Mouse (Mus musculus) lung, embryonic 16.5 days (tissue): ENCODE results near the gene Pcbp2. TPM values are rescaled to one million over a fixed set of nuclear protein-coding genes. Genes with fewer than 3 reads are reported as not detected.

Source experiments
- ATAC-seq: fragments of 200-750 bp; cut with Nextera tagmentation; 2 replicates; pipeline ENCODE4 v1.8.0; 2017; ENCODE audit warnings: low read depth, mild to moderate bottlenecking, moderate library complexity
- H3K27ac ChIP-seq: fragments of 300-500 bp; sonication (generic); 2 replicates; pipeline ENCODE4 v1.5.1; 2014; ENCODE audit warnings: mild to moderate bottlenecking, control low read depth, low read length
- H3K27me3 ChIP-seq: fragments of 300-500 bp; sonication (generic); 2 replicates; pipeline ENCODE4 v1.6.1; 2014; ENCODE audit warnings: low read depth, low read length, mixed read lengths; ENCODE audit not compliant: control insufficient read depth, insufficient read depth
- H3K36me3 ChIP-seq: fragments of 300-500 bp; sonication (generic); 2 replicates; pipeline ENCODE4 v1.6.1; 2014; ENCODE audit warnings: low read length; ENCODE audit not compliant: control insufficient read depth, insufficient read depth
- H3K4me1 ChIP-seq: fragments of 300-500 bp; sonication (generic); replicated peaks from 2 replicates; pipeline ENCODE4 v1.6.1; 2014; ENCODE audit warnings: low read length, mixed read lengths; ENCODE audit not compliant: control insufficient read depth, insufficient read depth
- H3K4me2 ChIP-seq: fragments of 300-500 bp; sonication (generic); 2 replicates; pipeline ENCODE4 v1.6.1; 2014; ENCODE audit warnings: low read depth, low read length, control low read depth
- H3K4me3 ChIP-seq: fragments of 300-500 bp; sonication (generic); 2 replicates; pipeline ENCODE4 v1.5.1; 2014; ENCODE audit warnings: mild to moderate bottlenecking, low read length, control low read depth
- H3K9ac ChIP-seq: fragments of 300-500 bp; sonication (generic); 2 replicates; pipeline ENCODE4 v1.6.1; 2014; ENCODE audit warnings: low read length, control low read depth
- H3K9me3 ChIP-seq: fragments of 300-500 bp; sonication (generic); 2 replicates; pipeline ENCODE4 v1.6.1; 2016; ENCODE audit warnings: low read length; ENCODE audit not compliant: control insufficient read depth
- WGBS: fragments of 180-500 bp; shearing (Covaris S2); extraction: QIAGEN DNeasy Blood & Tissue Kit; methylation state at CpG from one replicate; pipeline ENCODE4 v1.1.7; 2014; 5-methylcytosine and 5-hydroxymethylcytosine counted together
- polyA plus RNA-seq: library from polyadenylated mRNA; unstranded; fragments of >200 nt; fragmentation: Nextera tagmentation; extraction: Ambion mirVana; gene quantifications from 2 replicates; pipeline ENCODE4 v1.2.1, GENCODE M21; 2015

The Pcbp2 gene
- polyA plus RNA-seq, 1 experiment from 2014 or later, result 199 TPM

DNA sequence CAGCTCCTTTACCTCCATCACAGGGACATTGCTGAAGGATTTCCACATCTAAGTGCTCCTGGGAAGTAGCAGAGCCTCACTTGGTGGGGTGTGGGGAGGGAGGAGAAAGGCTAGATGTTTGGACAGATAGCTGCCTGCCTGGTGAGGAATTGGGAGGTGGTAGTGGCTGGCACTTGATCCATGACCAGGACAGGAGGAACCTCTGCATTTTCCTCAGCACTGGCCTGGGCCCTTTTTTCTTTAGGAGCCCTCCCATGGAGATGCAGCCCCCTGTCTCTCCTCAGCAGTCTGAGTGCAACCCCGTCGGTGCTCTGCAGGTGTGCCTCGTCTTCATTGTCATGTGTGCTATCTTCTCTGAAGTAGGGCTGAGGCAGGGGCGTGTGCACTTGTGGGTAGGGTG is 51.1 kb downstream of the Pcbp2 start:
- H3K9me3 ChIP-seq, result no peaks in the 10 kb centered on the region
- no peak overlapping the region for H3K27ac ChIP-seq
- H3K9ac ChIP-seq, result no peak overlapping the region
- H3K4me1 ChIP-seq, result peaks cover 6% of the 10 kb centered on the region
- no peak overlapping the region for H3K4me2 ChIP-seq
- peaks cover 16% of the 10 kb centered on the region; the same call in 1 of the 2 replicates for H3K36me3 ChIP-seq
- H3K27me3 ChIP-seq, result no peaks in the 10 kb centered on the region
- 78% methylated on average over 4 of the region's 4 CpGs for WGBS
- no peak for ATAC-seq
- no peak overlapping the region for H3K4me3 ChIP-seq

DNA sequence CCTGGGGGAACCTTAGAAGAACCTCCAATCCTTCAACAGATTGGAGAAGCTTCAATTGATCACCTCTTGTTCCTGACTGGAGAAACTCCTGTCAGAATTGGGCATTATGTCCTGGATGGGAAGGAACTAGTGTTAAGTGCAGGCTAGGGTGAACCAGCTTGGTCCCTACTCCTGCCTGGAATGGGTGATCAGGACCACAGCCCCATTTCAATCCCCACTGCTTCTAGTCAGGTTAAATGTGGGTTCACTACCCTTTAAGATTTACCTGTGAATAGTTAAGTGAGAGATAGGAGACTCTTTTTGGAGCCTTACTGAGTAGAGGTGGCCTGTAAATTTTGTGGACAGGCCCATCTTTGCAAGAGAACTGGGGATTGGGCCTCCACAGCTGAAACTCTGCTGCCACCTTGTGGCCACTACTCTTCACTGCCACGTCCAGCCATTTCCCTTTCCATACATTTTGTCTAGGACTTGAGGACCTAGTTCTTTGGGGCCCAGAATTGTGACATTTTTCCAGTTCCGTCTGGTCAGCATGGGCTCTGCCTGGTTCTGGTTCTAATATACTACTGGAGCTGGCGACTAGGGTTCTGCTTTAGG is 54.6 kb downstream of the Pcbp2 start, which contains the start of gene Npff:
Gene Npff, minus strand, starts transcription at position 51 of the 594 bp plus-strand sequence.
- peaks cover 43% of the 10 kb centered on the region for H3K36me3 ChIP-seq

GRCm38 (mm10) chr15:102526111-102527002 is 56.0 kb downstream of the Pcbp2 start:
- ATAC-seq, result no peak
- Histone ChIP-seq H3K4me2 (no peak overlapping the region), H3K4me3 (no peak overlapping the region), H3K27ac (no peak overlapping the region), H3K9ac (no peak overlapping the region), H3K27me3 (no peaks in the 10 kb centered on the region), H3K4me1 (no peaks in the 10 kb centered on the region), H3K9me3 (no peaks in the 10 kb centered on the region), H3K36me3 (peaks cover 52% of the 10 kb centered on the region)
- WGBS, result 73% methylated on average over 6 of the region's 6 CpGs

More for the DNA sequence above, 54.6 kb downstream of the Pcbp2 start, which contains the start of gene Npff:
- Histone ChIP-seq H3K4me2 (no peak within 1 kb of the TSS), H3K27ac (no peak within 1 kb of the TSS), H3K9ac (no peak within 1 kb of the TSS), H3K27me3 (no peaks in the 10 kb centered on the region), H3K4me1 (no peaks in the 10 kb centered on the region; the same call in 1 of the 2 replicates), H3K9me3 (no peaks in the 10 kb centered on the region), H3K4me3 (no peak within 1 kb of the TSS)
- peak; percentile 56; the same call in 1 of the 2 replicates for ATAC-seq
- 1% methylated on average over 3 of the region's 3 CpGs for WGBS

- Histone ChIP-seq H3K4me3 (no peak overlapping the region), H3K27ac (no peak overlapping the region), H3K36me3 (peaks cover 59% of the 10 kb centered on the region), H3K27me3 (no peaks in the 10 kb centered on the region), H3K9ac (no peak overlapping the region), H3K4me1 (no peaks in the 10 kb centered on the region), H3K4me2 (no peak overlapping the region), H3K9me3 (no peaks in the 10 kb centered on the region)
- 71% methylated on average over 3 of the region's 3 CpGs for WGBS
- no peak for ATAC-seq
These were observed 57.6 kb downstream of the Pcbp2 start for GRCm38 (mm10) chr15:102527936-102528335.

DNA sequence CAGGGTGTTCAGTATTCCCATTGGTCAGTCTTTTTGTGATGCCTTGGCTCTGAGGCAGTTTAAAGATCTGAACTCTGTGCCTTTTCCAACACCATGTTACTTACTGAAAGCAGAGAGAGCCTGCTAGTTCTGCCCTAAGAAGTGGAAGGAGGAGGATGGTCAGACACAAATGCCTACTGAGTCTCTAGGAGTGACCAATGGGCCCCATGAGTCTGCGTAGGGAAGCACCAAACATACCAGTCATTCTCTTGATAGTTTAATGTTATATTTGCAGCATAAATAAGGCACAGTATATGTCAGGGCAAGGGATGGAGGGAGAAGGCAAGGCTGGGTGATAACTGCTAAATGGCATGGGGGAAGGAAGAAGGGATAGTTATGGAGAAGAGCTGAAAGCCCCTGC is 58.1 kb downstream of the Pcbp2 start:
- WGBS, result 97% methylated on average over 1 of the region's 1 CpGs
- H3K9ac ChIP-seq, result no peak overlapping the region
- H3K27me3 ChIP-seq, result no peaks in the 10 kb centered on the region
- no peaks in the 10 kb centered on the region for H3K9me3 ChIP-seq
- H3K27ac ChIP-seq, result no peak overlapping the region
- no peak for ATAC-seq
- H3K4me2 ChIP-seq, result no peak overlapping the region
- H3K4me1 ChIP-seq, result no peaks in the 10 kb centered on the region
- peaks cover 63% of the 10 kb centered on the region for H3K36me3 ChIP-seq
- H3K4me3 ChIP-seq, result no peak overlapping the region

DNA sequence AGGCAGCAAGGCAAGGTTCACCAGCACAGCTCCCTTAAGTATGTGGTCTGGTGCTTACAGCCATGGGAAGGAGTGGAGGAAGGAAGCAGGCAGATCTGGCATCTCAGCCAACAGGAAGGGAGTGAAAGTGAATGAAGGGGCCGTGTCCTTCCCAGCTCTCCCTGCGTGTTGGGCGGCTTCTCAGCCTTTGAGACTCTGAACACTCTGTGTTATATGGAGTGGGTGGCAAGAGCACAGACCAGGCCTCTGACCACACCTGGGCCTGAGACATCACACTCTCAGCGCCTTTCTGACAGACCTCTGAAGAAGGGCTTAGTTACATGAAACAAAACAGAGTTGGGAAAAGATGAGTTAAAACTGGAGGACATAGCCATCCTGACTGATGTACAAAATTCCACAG is 60.2 kb downstream of the Pcbp2 start:
- no peak overlapping the region for H3K4me2 ChIP-seq
- H3K36me3 ChIP-seq, result peaks cover 64% of the 10 kb centered on the region
- H3K9ac ChIP-seq, result no peak overlapping the region
- WGBS, result 70% methylated on average over 4 of the region's 4 CpGs
- ATAC-seq, result no peak
- H3K4me3 ChIP-seq, result no peak overlapping the region
- no peaks in the 10 kb centered on the region for H3K9me3 ChIP-seq
- no peaks in the 10 kb centered on the region for H3K4me1 ChIP-seq
- H3K27ac ChIP-seq, result no peak overlapping the region
- H3K27me3 ChIP-seq, result no peaks in the 10 kb centered on the region

DNA sequence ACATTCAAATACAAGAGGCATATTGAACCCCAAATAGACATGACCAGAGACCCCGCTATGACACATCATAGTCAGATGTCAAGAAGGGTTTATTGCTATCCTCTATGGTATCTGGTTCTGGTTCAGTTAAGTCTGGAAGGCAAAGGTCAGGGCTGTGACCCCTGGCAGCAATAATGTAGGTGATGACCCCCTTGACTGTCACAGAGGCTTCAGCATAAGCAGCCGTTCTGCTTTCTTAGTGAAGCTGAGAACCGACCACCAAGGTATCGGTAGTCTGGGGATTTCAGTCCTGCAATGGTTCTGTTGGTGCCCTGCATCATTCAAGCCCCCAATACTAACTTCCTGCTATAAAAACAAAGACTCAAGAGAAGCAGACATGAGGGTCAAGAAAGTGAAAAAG is 61.2 kb downstream of the Pcbp2 start:
- no peak overlapping the region for H3K27ac ChIP-seq
- WGBS, result 87% methylated on average over 4 of the region's 4 CpGs
- H3K4me2 ChIP-seq, result no peak overlapping the region
- no peak for ATAC-seq
- H3K36me3 ChIP-seq, result peaks cover 73% of the 10 kb centered on the region
- H3K9me3 ChIP-seq, result no peaks in the 10 kb centered on the region
- no peak overlapping the region for H3K9ac ChIP-seq
- H3K4me3 ChIP-seq, result no peak overlapping the region
- H3K4me1 ChIP-seq, result no peaks in the 10 kb centered on the region
- H3K27me3 ChIP-seq, result no peaks in the 10 kb centered on the region

DNA sequence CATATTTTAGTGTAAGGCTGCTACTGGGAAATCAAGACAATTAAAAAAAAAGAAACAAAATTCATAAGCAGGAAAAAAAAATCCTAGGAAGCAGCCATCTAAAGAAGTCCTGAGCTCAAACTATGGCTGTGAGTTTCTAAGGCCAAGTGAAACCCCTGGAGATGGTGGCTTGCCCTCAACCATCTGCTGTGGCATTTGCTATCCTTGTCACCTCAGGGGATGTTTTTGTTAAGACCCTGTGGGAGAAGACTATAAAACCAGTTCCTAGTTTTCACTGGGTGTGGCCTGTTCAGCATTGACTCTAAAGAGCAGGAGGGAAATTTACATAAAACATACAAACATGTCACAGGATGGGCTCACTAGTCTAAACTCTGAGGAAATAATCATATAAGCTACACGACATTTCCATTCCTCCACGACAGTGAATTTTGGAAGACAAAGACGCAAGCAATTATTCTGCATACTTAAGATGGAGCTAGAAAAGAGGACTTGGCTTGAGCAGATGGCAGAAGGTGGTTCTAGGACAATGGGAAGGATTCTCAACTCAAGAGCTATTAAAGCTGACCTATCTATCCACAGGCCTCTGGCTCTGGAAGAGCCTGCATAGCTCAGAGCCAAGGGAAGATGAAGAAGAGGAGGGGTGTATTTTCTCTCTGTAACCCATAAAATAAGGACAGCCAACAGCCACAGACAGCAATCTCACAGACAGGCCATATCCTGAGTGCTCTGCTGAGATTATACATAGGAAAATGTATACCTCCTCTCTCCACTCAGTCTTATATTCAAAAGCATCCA is 62.0 kb downstream of the Pcbp2 start:
- Histone ChIP-seq H3K27me3 (no peaks in the 10 kb centered on the region), H3K9ac (no peak overlapping the region), H3K4me1 (no peaks in the 10 kb centered on the region), H3K4me3 (no peak overlapping the region), H3K9me3 (no peaks in the 10 kb centered on the region), H3K4me2 (no peak overlapping the region), H3K27ac (no peak overlapping the region), H3K36me3 (peaks cover 76% of the 10 kb centered on the region)
- no peak for ATAC-seq
- 86% methylated on average over 3 of the region's 3 CpGs for WGBS

GRCm38 (mm10) chr15:102533926-102534325 is 63.6 kb downstream of the Pcbp2 start:
- no peaks in the 10 kb centered on the region for H3K4me1 ChIP-seq
- no peak overlapping the region for H3K27ac ChIP-seq
- H3K4me3 ChIP-seq, result no peak overlapping the region
- peaks cover 67% of the 10 kb centered on the region for H3K36me3 ChIP-seq
- no peak overlapping the region for H3K4me2 ChIP-seq
- 83% methylated on average over 7 of the region's 7 CpGs for WGBS
- ATAC-seq, result no peak
- H3K9me3 ChIP-seq, result no peaks in the 10 kb centered on the region
- no peaks in the 10 kb centered on the region for H3K27me3 ChIP-seq
- H3K9ac ChIP-seq, result no peak overlapping the region
